Mouse (Mus musculus): ENCODE measurements around the gene Elmo3. TPM values are rescaled to one million over a fixed set of nuclear protein-coding genes. Genes with fewer than 3 reads are reported as not detected.

Elmo3 gene
- polyA plus RNA-seq, 1 experiment from 2014 or later: 2.6 TPM

GRCm38 (mm10) chr8:105311718-105312117 lies 6.3 kb downstream of the Elmo3 start:
- Histone ChIP-seq H3K4me2 (replicated peaks; ENCODE audit: low read depth, low read length) (no peak overlapping the region), H3K4me1 (replicated peaks; ENCODE audit: control insufficient read depth, insufficient read depth, low read length) (no peaks in the 10 kb centered on the region), H3K27ac (ENCODE audit: low read depth, low read length) (no peak overlapping the region), H3K4me3 (ENCODE audit: low read depth, low read length) (no peak overlapping the region), H3K9me3 (ENCODE audit: control insufficient read depth, low read length) (no peaks in the 10 kb centered on the region), H3K27me3 (ENCODE audit: control insufficient read depth, insufficient read depth, low read length) (no peaks in the 10 kb centered on the region), H3K36me3 (ENCODE audit: control insufficient read depth, insufficient read depth, low read length) (0 out of 2 replicates have a peak, but pooled peaks cover 5% of the 10 kb centered on the region), H3K9ac (ENCODE audit: low read depth, low read length) (no peak overlapping the region)
- WGBS: 94% methylated on average over 1 of the region's 1 CpGs
- ATAC-seq (ENCODE audit: low FRiP score) (no peak), DNase-seq (ENCODE audit: low spot score) (no peak)

GRCm38 (mm10) chr8:105312891-105313481 lies 7.6 kb downstream of the Elmo3 start:
- no peak overlapping the region for H3K4me2 ChIP-seq (replicated peaks; ENCODE audit: low read depth, low read length)
- 0 out of 2 replicates have a peak, but pooled peaks cover 2% of the 10 kb centered on the region for H3K36me3 ChIP-seq (ENCODE audit: control insufficient read depth, insufficient read depth, low read length)
- 93% methylated on average over 8 of the region's 8 CpGs for WGBS

GRCm38 (mm10) chr8:105313622-105314402 lies 8.4 kb downstream of the Elmo3 start:
- H3K4me2 ChIP-seq (replicated peaks; ENCODE audit: low read depth, low read length): no peak overlapping the region
- no peak for DNase-seq (ENCODE audit: low spot score)
- H3K27me3 ChIP-seq (ENCODE audit: control insufficient read depth, insufficient read depth, low read length): no peaks in the 10 kb centered on the region
- H3K27ac ChIP-seq (ENCODE audit: low read depth, low read length): no peak overlapping the region
- H3K36me3 ChIP-seq (ENCODE audit: control insufficient read depth, insufficient read depth, low read length): 0 out of 2 replicates have a peak, but pooled peaks cover 2% of the 10 kb centered on the region
- H3K4me1 ChIP-seq (replicated peaks; ENCODE audit: control insufficient read depth, insufficient read depth, low read length): no peaks in the 10 kb centered on the region
- WGBS: 85% methylated on average over 9 of the region's 9 CpGs
- ATAC-seq (ENCODE audit: low FRiP score): 0 out of 2 replicates have a peak, but pooled peaks have one; percentile 27
- H3K4me3 ChIP-seq (ENCODE audit: low read depth, low read length): no peak overlapping the region
- H3K9ac ChIP-seq (ENCODE audit: low read depth, low read length): no peak overlapping the region
- no peaks in the 10 kb centered on the region for H3K9me3 ChIP-seq (ENCODE audit: control insufficient read depth, low read length)

More at GRCm38 (mm10) chr8:105312891-105313481, 7.6 kb downstream of the Elmo3 start:
- H3K27ac ChIP-seq (ENCODE audit: low read depth, low read length): no peak overlapping the region
- no peak overlapping the region for H3K4me3 ChIP-seq (ENCODE audit: low read depth, low read length)
- no peaks in the 10 kb centered on the region for H3K27me3 ChIP-seq (ENCODE audit: control insufficient read depth, insufficient read depth, low read length)
- no peaks in the 10 kb centered on the region for H3K9me3 ChIP-seq (ENCODE audit: control insufficient read depth, low read length)
- H3K4me1 ChIP-seq (replicated peaks; ENCODE audit: control insufficient read depth, insufficient read depth, low read length): no peaks in the 10 kb centered on the region
- no peak overlapping the region for H3K9ac ChIP-seq (ENCODE audit: low read depth, low read length)
- DNase-seq (ENCODE audit: low spot score): no peak
- no peak for ATAC-seq (ENCODE audit: low FRiP score)

- Histone ChIP-seq H3K9me3 (ENCODE audit: control insufficient read depth, low read length) (no peaks in the 10 kb centered on the region), H3K4me3 (ENCODE audit: low read depth, low read length) (no peak overlapping the region), H3K4me2 (replicated peaks; ENCODE audit: low read depth, low read length) (no peak overlapping the region), H3K4me1 (replicated peaks; ENCODE audit: control insufficient read depth, insufficient read depth, low read length) (no peaks in the 10 kb centered on the region), H3K9ac (ENCODE audit: low read depth, low read length) (no peak overlapping the region), H3K27me3 (ENCODE audit: control insufficient read depth, insufficient read depth, low read length) (no peaks in the 10 kb centered on the region), H3K36me3 (ENCODE audit: control insufficient read depth, insufficient read depth, low read length) (0 out of 2 replicates have a peak, but pooled peaks cover 2% of the 10 kb centered on the region), H3K27ac (ENCODE audit: low read depth, low read length) (no peak overlapping the region)
- ATAC-seq (ENCODE audit: low FRiP score) (no peak), DNase-seq (ENCODE audit: low spot score) (no peak)
- 91% methylated on average over 18 of the region's 18 CpGs for WGBS
Observed at GRCm38 (mm10) chr8:105315073-105315769, 9.8 kb downstream of the Elmo3 start.

GRCm38 (mm10) chr8:105317941-105318340 lies 12.5 kb downstream of the Elmo3 start:
- no peak overlapping the region for H3K4me3 ChIP-seq (ENCODE audit: low read depth, low read length)
- no peaks in the 10 kb centered on the region for H3K9me3 ChIP-seq (ENCODE audit: control insufficient read depth, low read length)
- 0 out of 2 replicates have a peak, but pooled peaks cover 2% of the 10 kb centered on the region for H3K36me3 ChIP-seq (ENCODE audit: control insufficient read depth, insufficient read depth, low read length)
- no peak overlapping the region for H3K9ac ChIP-seq (ENCODE audit: low read depth, low read length)
- DNase-seq (ENCODE audit: low spot score) (no peak), ATAC-seq (ENCODE audit: low FRiP score) (no peak)
- no peak overlapping the region for H3K27ac ChIP-seq (ENCODE audit: low read depth, low read length)
- H3K27me3 ChIP-seq (ENCODE audit: control insufficient read depth, insufficient read depth, low read length): no peaks in the 10 kb centered on the region
- 92% methylated on average over 4 of the region's 4 CpGs for WGBS
- H3K4me1 ChIP-seq (replicated peaks; ENCODE audit: control insufficient read depth, insufficient read depth, low read length): no peaks in the 10 kb centered on the region
- H3K4me2 ChIP-seq (replicated peaks; ENCODE audit: low read depth, low read length): no peak overlapping the region

- 88% methylated on average over 11 of the region's 11 CpGs for WGBS
Observed at GRCm38 (mm10) chr8:105318662-105319190, 13.3 kb downstream of the Elmo3 start.

GRCm38 (mm10) chr8:105323183-105323582 lies 17.8 kb downstream of the Elmo3 start:
- Histone ChIP-seq H3K9ac (ENCODE audit: low read depth, low read length) (no peak overlapping the region), H3K4me2 (replicated peaks; ENCODE audit: low read depth, low read length) (no peak overlapping the region), H3K9me3 (ENCODE audit: control insufficient read depth, low read length) (no peaks in the 10 kb centered on the region), H3K4me1 (replicated peaks; ENCODE audit: control insufficient read depth, insufficient read depth, low read length) (peaks cover 6% of the 10 kb centered on the region; the same call in 1 of the 2 replicates), H3K27ac (ENCODE audit: low read depth, low read length) (no peak overlapping the region), H3K36me3 (ENCODE audit: control insufficient read depth, insufficient read depth, low read length) (0 out of 2 replicates have a peak, but pooled peaks cover 3% of the 10 kb centered on the region), H3K4me3 (ENCODE audit: low read depth, low read length) (no peak overlapping the region), H3K27me3 (ENCODE audit: control insufficient read depth, insufficient read depth, low read length) (no peaks in the 10 kb centered on the region)
- DNase-seq (ENCODE audit: low spot score): no peak
- ATAC-seq (ENCODE audit: low FRiP score): no peak
- 88% methylated on average over 4 of the region's 4 CpGs for WGBS

More at GRCm38 (mm10) chr8:105318662-105319190, 13.3 kb downstream of the Elmo3 start:
- Histone ChIP-seq H3K9ac (ENCODE audit: low read depth, low read length) (no peak overlapping the region), H3K4me3 (ENCODE audit: low read depth, low read length) (no peak overlapping the region), H3K36me3 (ENCODE audit: control insufficient read depth, insufficient read depth, low read length) (0 out of 2 replicates have a peak, but pooled peaks cover 2% of the 10 kb centered on the region), H3K27me3 (ENCODE audit: control insufficient read depth, insufficient read depth, low read length) (no peaks in the 10 kb centered on the region), H3K27ac (ENCODE audit: low read depth, low read length) (no peak overlapping the region), H3K4me1 (replicated peaks; ENCODE audit: control insufficient read depth, insufficient read depth, low read length) (no peaks in the 10 kb centered on the region), H3K4me2 (replicated peaks; ENCODE audit: low read depth, low read length) (no peak overlapping the region), H3K9me3 (ENCODE audit: control insufficient read depth, low read length) (no peaks in the 10 kb centered on the region)
- ATAC-seq (ENCODE audit: low FRiP score) (no peak), DNase-seq (ENCODE audit: low spot score) (no peak)

GRCm38 (mm10) chr8:105325641-105326093 lies 20.3 kb downstream of the Elmo3 start:
- H3K9ac ChIP-seq (ENCODE audit: low read depth, low read length): peak overlapping the region; percentile 62
- peaks cover 6% of the 10 kb centered on the region; the same call in 1 of the 2 replicates for H3K4me1 ChIP-seq (replicated peaks; ENCODE audit: control insufficient read depth, insufficient read depth, low read length)
- DNase-seq (ENCODE audit: low spot score): peak; percentile 65
- peak overlapping the region; percentile 64 for H3K4me3 ChIP-seq (ENCODE audit: low read depth, low read length)
- peak overlapping the region; percentile 44 for H3K4me2 ChIP-seq (replicated peaks; ENCODE audit: low read depth, low read length)
- no peaks in the 10 kb centered on the region for H3K27me3 ChIP-seq (ENCODE audit: control insufficient read depth, insufficient read depth, low read length)
- no peaks in the 10 kb centered on the region for H3K9me3 ChIP-seq (ENCODE audit: control insufficient read depth, low read length)
- ATAC-seq (ENCODE audit: low FRiP score): peak; percentile 75
- H3K27ac ChIP-seq (ENCODE audit: low read depth, low read length): peak overlapping the region; percentile 73
- peaks cover 4% of the 10 kb centered on the region; the same call in 1 of the 2 replicates for H3K36me3 ChIP-seq (ENCODE audit: control insufficient read depth, insufficient read depth, low read length)
- under 1% methylated on average over 12 of the region's 12 CpGs for WGBS
